Mouse (Mus musculus) left cerebral cortex, postnatal 25 days (tissue): Measurements from ENCODE around the gene Coro1b. TPM values are rescaled to one million over a fixed set of nuclear protein-coding genes. Genes with fewer than 3 reads are reported as not detected.

ENCODE experiments used
- DNase-seq, 2 experiments: peaks; one replicate each; pipeline ENCODE4 v3.0.0; 2022; ENCODE audit warnings: low spot score in 2 of 2, mixed read lengths in 1 of 2
- intact Hi-C: fragments of 180-260 bp; cut with DNase I; formaldehyde crosslinking; loops from one replicate; pipeline ENCODE4 v1.15.1; 2025
- total RNA-seq, 2 experiments: library from RNA; stranded (reverse); gene quantifications; 2 replicates each; pipeline ENCODE4 v1.2.3; 2021

The Coro1b gene
- total RNA-seq, 2 experiments from 2014 or later = 75.6 to 82.8 TPM

GRCm38 (mm10) chr19:4152445-4153231 lies 4.2 kb downstream of the Coro1b start:
- intact Hi-C loops = no loop called here
- no peak for DNase-seq

GRCm38 (mm10) chr19:4153232-4153654 lies 4.8 kb downstream of the Coro1b start, which contains the start of gene Ptprcap:
Gene Ptprcap, plus strand, starts transcription at chr19:4153604.
- DNase-seq = no peak
- intact Hi-C loops = no loop called here

GRCm38 (mm10) chr19:4154437-4155222 lies 6.2 kb downstream of the Coro1b start:
- no peak for DNase-seq
- intact Hi-C loops = no loop called here

GRCm38 (mm10) chr19:4155223-4156072 lies 7.0 kb downstream of the Coro1b start:
- intact Hi-C loops = no loop called here
- DNase-seq = no peak

GRCm38 (mm10) chr19:4156073-4156579 lies 7.7 kb downstream of the Coro1b start:
- no peak for DNase-seq
- intact Hi-C loops = no loop called here

GRCm38 (mm10) chr19:4156771-4157170 lies 8.4 kb downstream of the Coro1b start:
- no peak for DNase-seq
- intact Hi-C loops = no loop called here

- no peak for DNase-seq
- intact Hi-C loops = no loop called here
These were observed 10.6 kb downstream of the Coro1b start for GRCm38 (mm10) chr19:4159049-4159448.

- peak; percentile 98 to 99 for DNase-seq
- intact Hi-C loops = loop anchor here (2.0 kb wide), 1 partner anchor 36 kb away; no protein-coding TSS in a partner anchor
These were observed 14.5 kb downstream of the Coro1b start, which contains the start of gene Rps6kb2 for GRCm38 (mm10) chr19:4162646-4163542. Gene Rps6kb2, minus strand, starts transcription at chr19:4163354.

GRCm38 (mm10) chr19:4163543-4163887 lies 15.1 kb downstream of the Coro1b start:
- intact Hi-C loops = loop anchor here (2.0 kb wide), 1 partner anchor 37 kb away; no protein-coding TSS in a partner anchor
- no peak for DNase-seq

GRCm38 (mm10) chr19:4164100-4164499 lies 15.7 kb downstream of the Coro1b start:
- DNase-seq = no peak
- intact Hi-C loops = no loop called here

- intact Hi-C loops = no loop called here
These were observed 16.3 kb downstream of the Coro1b start for GRCm38 (mm10) chr19:4164721-4165120.

GRCm38 (mm10) chr19:4166678-4167476 lies 18.5 kb downstream of the Coro1b start:
- DNase-seq = no peak
- intact Hi-C loops = no loop called here

More at GRCm38 (mm10) chr19:4164721-4165120, 16.3 kb downstream of the Coro1b start:
- no peak for DNase-seq

- intact Hi-C loops = loop anchor here (1.0 to 2.0 kb wide), 2 partner anchors 23 to 59 kb away; partner anchors contain the start of gene Ppp1ca
- peak; percentile 99 to 100 for DNase-seq
These were observed 21.0 kb downstream of the Coro1b start for GRCm38 (mm10) chr19:4169378-4169784.

- intact Hi-C loops = loop anchor here (1.0 to 2.0 kb wide), 2 partner anchors 23 to 58 kb away; partner anchors contain the start of gene Ppp1ca
These were observed 21.4 kb downstream of the Coro1b start for GRCm38 (mm10) chr19:4169810-4170209.

GRCm38 (mm10) chr19:4170723-4171392 lies 22.4 kb downstream of the Coro1b start:
- no peak for DNase-seq
- intact Hi-C loops = no loop called here

More at GRCm38 (mm10) chr19:4169810-4170209, 21.4 kb downstream of the Coro1b start:
- DNase-seq = no peak

- no peak for DNase-seq
- intact Hi-C loops = no loop called here
These were observed 23.2 kb downstream of the Coro1b start for GRCm38 (mm10) chr19:4171393-4172290.
